Mouse (Mus musculus) liver, adult 2 months (tissue): Measurements from ENCODE around the gene Fgf4. TPM values are rescaled to one million over a fixed set of nuclear protein-coding genes. Genes with fewer than 3 reads are reported as not detected.

ENCODE experiments used
- DNase-seq: peaks from one replicate; pipeline ENCODE4 v3.0.0-alpha.2; 2011; ENCODE audit warnings: low read depth, low spot score; ENCODE audit errors: extremely low read depth
- H3K27ac ChIP-seq: fragments of 200-500 bp; replicated peaks from 2 replicates; pipeline ENCODE4 v1.5.1; 2012; ENCODE audit warnings: low read depth, mild to moderate bottlenecking, control low read depth, inconsistent platforms, low read length; ENCODE audit not compliant: insufficient read depth
- H3K27me3 ChIP-seq: fragments of 200-500 bp; 2 replicates; pipeline ENCODE4 v1.6.1; 2012; ENCODE audit warnings: mild to moderate bottlenecking, moderate library complexity, low read length, inconsistent platforms; ENCODE audit not compliant: control insufficient read depth, insufficient read depth
- H3K36me3 ChIP-seq: fragments of 200-500 bp; 2 replicates; pipeline ENCODE4 v1.6.1; 2012; ENCODE audit warnings: low read length, inconsistent platforms; ENCODE audit not compliant: control insufficient read depth, insufficient read depth
- H3K4me1 ChIP-seq: fragments of 200-500 bp; 2 replicates; pipeline ENCODE4 v1.6.1; 2011; ENCODE audit warnings: low read length; ENCODE audit not compliant: control insufficient read depth, insufficient read depth
- H3K4me3 ChIP-seq: fragments of 200-500 bp; 2 replicates; pipeline ENCODE4 v1.5.1; 2011; ENCODE audit warnings: low read depth, mild to moderate bottlenecking, control low read depth, low read length, moderate library complexity; ENCODE audit not compliant: insufficient read depth
- H3K79me2 ChIP-seq: fragments of 200-500 bp; 2 replicates; pipeline ENCODE4 v1.6.1; 2012; ENCODE audit warnings: inconsistent platforms, mild to moderate bottlenecking, low read length, moderate library complexity; ENCODE audit not compliant: control insufficient read depth, insufficient read depth
- H3K9ac ChIP-seq: fragments of 200-500 bp; 2 replicates; pipeline ENCODE4 v1.6.1; 2012; ENCODE audit warnings: low read depth, mild to moderate bottlenecking, control low read depth, inconsistent platforms, low read length
- CTCF ChIP-seq: fragments of 200-500 bp; IDR thresholded peaks from 2 replicates; pipeline ENCODE4 v1.5.1; 2011; ENCODE audit warnings: low read depth, low read length, control low read depth
- POLR2A ChIP-seq: fragments of 200-500 bp; IDR thresholded peaks from 2 replicates; pipeline ENCODE4 v1.6.1; 2011; ENCODE audit warnings: low read length, control low read depth; ENCODE audit not compliant: insufficient read depth; ENCODE audit errors: extremely low read depth
- WGBS: fragments of 180-500 bp; shearing (Covaris S2); methylation state at CpG from one replicate; pipeline ENCODE4 v1.1.7; 2018; 5-methylcytosine and 5-hydroxymethylcytosine counted together
- polyA plus RNA-seq: library from polyadenylated mRNA; depleted of rRNA; stranded (reverse); fragments of >200 nt; gene quantifications from 2 replicates; pipeline ENCODE4 v1.2.3, GENCODE M21; 2012
- total RNA-seq: library from RNA; depleted of rRNA; stranded (reverse); fragments of >200 nt; gene quantifications from 2 replicates; pipeline ENCODE4 v1.2.3, GENCODE M21; 2014

Gene Fgf4
- total and polyA plus RNA-seq, 2 experiments: not detected

GRCm38 (mm10) chr7:144862126-144862525 lies 15.0 kb downstream of the Fgf4 start:
- Histone ChIP-seq H3K4me3 (no peak overlapping the region), H3K79me2 (no peaks in the 10 kb centered on the region), H3K9ac (no peak overlapping the region), H3K4me1 (no peaks in the 10 kb centered on the region), H3K36me3 (no peaks in the 10 kb centered on the region), H3K27ac (no peak overlapping the region), H3K27me3 (peaks cover 35% of the 10 kb centered on the region)
- TF ChIP-seq CTCF: no peak
- TF ChIP-seq POLR2A: no peak
- no peak for DNase-seq
- 6% methylated on average over 15 of the region's 15 CpGs for WGBS

DNA sequence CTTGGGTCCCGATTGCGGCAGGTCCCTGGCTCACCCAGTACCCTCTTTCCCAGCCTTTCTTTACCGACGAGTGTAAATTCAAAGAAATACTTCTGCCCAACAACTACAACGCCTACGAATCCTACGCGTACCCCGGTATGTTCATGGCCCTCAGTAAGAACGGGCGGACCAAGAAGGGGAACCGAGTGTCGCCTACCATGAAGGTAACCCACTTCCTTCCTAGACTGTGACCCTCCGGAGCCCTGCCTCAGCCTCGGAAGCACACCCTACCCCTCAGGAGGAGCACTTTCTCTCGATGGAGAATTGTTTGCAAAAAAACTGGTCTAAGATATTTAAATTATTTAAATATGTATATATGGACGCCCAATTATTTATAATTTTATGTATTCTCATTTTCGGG lies 15.5 kb downstream of the Fgf4 start:
- Histone ChIP-seq H3K27me3 (peaks cover 35% of the 10 kb centered on the region), H3K4me1 (no peaks in the 10 kb centered on the region), H3K27ac (no peak overlapping the region), H3K4me3 (no peak overlapping the region), H3K9ac (no peak overlapping the region), H3K79me2 (no peaks in the 10 kb centered on the region), H3K36me3 (no peaks in the 10 kb centered on the region)
- no peak for DNase-seq
- 6% methylated on average over 18 of the region's 18 CpGs for WGBS
- no peak for TF ChIP-seq CTCF
- TF ChIP-seq POLR2A: no peak

DNA sequence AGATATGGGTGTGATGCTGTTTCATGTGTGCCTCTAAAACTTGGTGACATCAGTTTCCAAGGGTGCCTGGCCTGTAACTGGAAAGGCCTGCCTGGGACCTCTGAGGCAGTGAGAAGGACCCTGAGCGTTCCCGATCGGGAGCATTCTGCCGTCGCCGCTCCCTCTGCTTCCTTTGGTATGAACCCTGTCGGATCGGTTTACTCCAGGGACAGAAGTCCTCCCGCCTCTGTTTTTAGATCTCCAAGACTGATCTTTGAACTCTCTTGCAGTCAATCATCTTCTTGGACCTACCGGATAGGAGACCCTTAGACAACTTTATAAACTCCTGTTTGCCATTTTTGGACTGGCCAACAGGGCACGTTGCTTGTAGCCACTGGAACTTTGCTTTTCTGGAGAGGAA lies 16.0 kb downstream of the Fgf4 start:
- no peaks in the 10 kb centered on the region for H3K36me3 ChIP-seq
- no peak overlapping the region for H3K27ac ChIP-seq
- WGBS: 7% methylated on average over 11 of the region's 11 CpGs
- H3K4me1 ChIP-seq: no peaks in the 10 kb centered on the region
- no peak overlapping the region for H3K9ac ChIP-seq
- no peak overlapping the region for H3K4me3 ChIP-seq
- peaks cover 35% of the 10 kb centered on the region for H3K27me3 ChIP-seq
- DNase-seq: no peak
- TF ChIP-seq CTCF (no peak), POLR2A (no peak)
- no peaks in the 10 kb centered on the region for H3K79me2 ChIP-seq

DNA sequence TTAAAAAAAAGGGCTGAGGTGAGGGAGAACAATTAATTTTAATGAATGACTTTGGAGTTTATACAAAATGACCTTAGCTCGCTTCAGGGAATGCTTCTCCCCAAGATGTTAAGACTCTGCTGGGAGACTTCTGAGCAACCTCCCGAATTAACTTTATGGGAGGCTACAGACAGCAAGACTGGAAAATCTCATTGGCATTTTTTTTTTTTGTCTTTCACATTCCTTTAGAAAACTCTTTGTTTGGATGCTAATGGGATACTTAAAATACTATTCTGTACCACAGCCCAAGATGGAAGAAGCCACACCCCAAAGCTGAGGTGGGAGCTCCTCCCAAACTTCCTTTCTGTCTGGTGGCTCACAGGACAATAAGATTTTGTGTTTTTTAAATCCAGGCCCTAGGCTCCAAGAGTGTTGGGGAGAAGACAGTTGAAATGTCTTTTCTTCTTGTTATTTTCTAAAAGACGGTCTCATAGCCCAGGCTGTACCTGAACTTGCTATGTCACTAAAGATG lies 17.0 kb downstream of the Fgf4 start:
- no peak for DNase-seq
- H3K27ac ChIP-seq: no peak overlapping the region
- H3K4me1 ChIP-seq: no peaks in the 10 kb centered on the region
- H3K79me2 ChIP-seq: no peaks in the 10 kb centered on the region
- H3K9ac ChIP-seq: no peak overlapping the region
- peaks cover 35% of the 10 kb centered on the region for H3K27me3 ChIP-seq
- TF ChIP-seq CTCF (no peak), POLR2A (no peak)
- no peaks in the 10 kb centered on the region for H3K36me3 ChIP-seq
- WGBS: 61% methylated on average over 3 of the region's 3 CpGs
- H3K4me3 ChIP-seq: no peak overlapping the region

DNA sequence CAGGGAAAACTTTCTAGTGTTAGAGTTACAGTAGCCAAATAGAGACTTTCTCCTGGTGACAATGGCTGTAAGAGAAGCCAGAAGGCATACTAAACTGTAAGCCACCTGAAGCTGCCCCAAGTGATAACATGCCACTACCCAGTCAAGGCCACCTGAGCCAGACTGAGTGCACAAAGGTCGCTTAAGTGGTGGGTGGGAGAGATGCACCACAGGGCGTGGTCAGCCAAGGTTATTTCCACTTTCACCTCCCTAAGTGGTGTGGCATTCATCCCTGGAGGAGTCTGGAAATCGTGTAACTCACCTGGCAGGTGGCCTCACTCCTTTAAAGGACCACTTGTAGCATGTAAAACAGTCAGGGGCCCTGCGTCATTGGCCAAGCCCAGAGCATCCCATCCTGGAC lies 20.0 kb downstream of the Fgf4 start:
- no peaks in the 10 kb centered on the region for H3K4me1 ChIP-seq
- H3K4me3 ChIP-seq: no peak overlapping the region
- no peak for DNase-seq
- H3K9ac ChIP-seq: no peak overlapping the region
- H3K27ac ChIP-seq: no peak overlapping the region
- no peaks in the 10 kb centered on the region for H3K36me3 ChIP-seq
- H3K79me2 ChIP-seq: no peaks in the 10 kb centered on the region
- WGBS: 54% methylated on average over 4 of the region's 4 CpGs
- peaks cover 16% of the 10 kb centered on the region for H3K27me3 ChIP-seq
- no peak for TF ChIP-seq CTCF
- no peak for TF ChIP-seq POLR2A

GRCm38 (mm10) chr7:144867602-144868001 lies 20.4 kb downstream of the Fgf4 start:
- Histone ChIP-seq H3K27ac (no peak overlapping the region), H3K9ac (no peak overlapping the region), H3K79me2 (no peaks in the 10 kb centered on the region), H3K4me3 (no peak overlapping the region), H3K36me3 (no peaks in the 10 kb centered on the region), H3K4me1 (no peaks in the 10 kb centered on the region), H3K27me3 (peaks cover 13% of the 10 kb centered on the region; the same call in 1 of the 2 replicates)
- 73% methylated on average over 8 of the region's 8 CpGs for WGBS
- no peak for DNase-seq
- no peak for TF ChIP-seq POLR2A
- TF ChIP-seq CTCF: no peak
